Mouse (Mus musculus) cerebral cortex, adult 2 months (tissue): ENCODE data around the gene Uckl1.

Source experiments
- WGBS: fragments of 180-500 bp; shearing (Covaris S2); methylation state at CpG from one replicate; pipeline ENCODE4 v1.1.7; 2018; 5-methylcytosine and 5-hydroxymethylcytosine counted together

The Uckl1 gene

DNA sequence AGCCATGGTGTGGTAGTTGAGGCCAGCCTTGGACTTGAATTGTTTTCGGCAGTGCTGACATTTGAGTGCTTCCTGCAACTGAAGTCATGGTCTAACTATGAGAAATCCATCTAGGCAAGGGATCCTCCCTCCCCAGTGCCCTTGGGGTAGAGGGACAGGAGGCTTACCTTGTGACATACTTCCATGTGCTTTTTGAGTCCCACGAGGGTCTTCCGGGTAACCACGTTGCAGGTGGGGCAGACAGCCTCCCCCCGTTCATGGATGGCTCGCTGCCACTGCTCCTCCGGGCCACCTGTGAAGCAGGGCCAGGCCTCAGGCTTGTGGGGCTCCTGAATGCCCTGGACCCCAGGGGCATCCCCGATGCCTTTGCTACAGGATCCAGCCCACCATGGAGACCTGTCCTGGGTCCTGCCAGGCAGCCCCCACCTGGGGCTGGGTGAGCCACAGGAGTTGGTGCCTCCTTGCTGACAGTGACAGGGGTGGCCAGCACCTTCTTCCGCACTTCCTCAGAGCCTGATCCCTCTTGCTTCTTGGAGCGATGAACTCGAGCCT, 3.6 kb upstream of the Uckl1 start:
- WGBS: 87% methylated on average over 11 of the region's 11 CpGs

GRCm38 (mm10) chr2:181587796-181588195, 3.1 kb upstream of the Uckl1 start:
- 70% methylated on average over 6 of the region's 6 CpGs for WGBS

- 89% methylated on average over 3 of the region's 3 CpGs for WGBS
These were observed 1.4 kb upstream of the Uckl1 start for GRCm38 (mm10) chr2:181586124-181586523.

GRCm38 (mm10) chr2:181585506-181585905, 814 bp upstream of the Uckl1 start:
- 84% methylated on average over 5 of the region's 5 CpGs for WGBS

DNA sequence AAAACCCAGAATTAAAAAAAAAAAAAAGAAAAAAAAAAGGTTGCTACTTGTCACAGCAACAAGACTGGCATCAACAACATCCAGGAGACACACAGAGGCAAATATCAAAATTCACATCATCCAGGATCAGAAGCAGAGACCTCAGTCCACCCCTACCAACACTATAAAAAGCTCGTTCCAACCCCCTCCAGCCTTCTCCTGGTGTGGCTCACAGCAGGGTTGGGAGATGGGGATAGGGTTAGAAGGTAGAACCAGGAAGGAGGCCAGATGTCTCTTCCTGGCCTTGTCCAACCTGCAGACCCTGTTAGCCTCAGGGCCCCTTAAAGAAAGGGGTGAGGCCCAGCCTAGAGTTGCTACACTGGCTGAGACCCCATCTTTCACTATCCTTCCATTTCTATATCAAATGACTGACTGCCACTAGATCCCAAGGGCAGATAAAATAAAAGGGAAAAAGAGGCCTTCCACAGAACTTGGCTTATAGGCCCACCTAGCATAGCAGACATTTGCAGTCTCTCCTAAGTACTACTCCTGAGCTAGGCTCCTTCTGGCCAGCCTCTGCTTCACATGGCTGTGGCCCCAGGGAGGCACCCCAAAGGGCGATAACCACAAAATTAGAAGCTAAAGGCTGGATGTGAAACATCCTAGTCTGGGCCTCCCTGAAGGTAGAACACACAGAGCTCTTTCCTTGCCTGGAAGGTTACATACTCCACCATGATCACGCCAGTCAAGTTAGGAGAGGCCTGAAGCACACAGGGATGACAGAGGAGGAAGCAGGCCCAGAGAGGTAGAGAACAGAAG, 1.0 kb downstream of the Uckl1 start:
- WGBS: 89% methylated on average over 3 of the region's 3 CpGs

DNA sequence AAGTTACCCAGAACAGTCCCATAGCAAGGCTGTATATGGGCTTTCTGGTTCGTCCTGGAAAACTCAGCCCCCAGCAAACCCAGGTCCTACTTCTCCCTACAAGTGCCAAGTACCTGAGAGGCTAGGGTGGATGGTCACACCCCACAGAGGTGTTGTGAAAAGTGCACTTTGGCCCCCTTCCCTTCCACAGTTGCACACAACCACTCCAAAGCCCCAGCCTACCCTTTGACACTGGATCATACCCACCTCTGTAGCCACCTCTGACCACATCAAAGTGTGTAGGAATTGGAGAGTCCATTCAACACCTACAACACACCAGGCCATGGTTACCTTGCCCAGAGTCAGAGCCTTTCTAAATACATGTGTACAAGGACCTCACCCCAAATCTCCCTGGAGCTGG, 1.8 kb downstream of the Uckl1 start:
- WGBS: 87% methylated on average over 1 of the region's 1 CpGs

GRCm38 (mm10) chr2:181582358-181582757, 2.3 kb downstream of the Uckl1 start:
- WGBS: 84% methylated on average over 2 of the region's 2 CpGs

- WGBS: under 1% methylated on average over 49 of the region's 49 CpGs
These were observed 3.1 kb downstream of the Uckl1 start for GRCm38 (mm10) chr2:181581402-181582120.

GRCm38 (mm10) chr2:181581016-181581401, 3.7 kb downstream of the Uckl1 start:
- WGBS: under 1% methylated on average over 11 of the region's 11 CpGs

- 83% methylated on average over 5 of the region's 5 CpGs for WGBS
These were observed 4.4 kb downstream of the Uckl1 start for GRCm38 (mm10) chr2:181580131-181580772.

GRCm38 (mm10) chr2:181579681-181580080, 5.0 kb downstream of the Uckl1 start:
- 92% methylated on average over 1 of the region's 1 CpGs for WGBS

GRCm38 (mm10) chr2:181578790-181579618, 5.7 kb downstream of the Uckl1 start:
- 73% methylated on average over 5 of the region's 5 CpGs for WGBS

- 46% methylated on average over 7 of the region's 7 CpGs for WGBS
These were observed 6.6 kb downstream of the Uckl1 start for GRCm38 (mm10) chr2:181577981-181578581.

DNA sequence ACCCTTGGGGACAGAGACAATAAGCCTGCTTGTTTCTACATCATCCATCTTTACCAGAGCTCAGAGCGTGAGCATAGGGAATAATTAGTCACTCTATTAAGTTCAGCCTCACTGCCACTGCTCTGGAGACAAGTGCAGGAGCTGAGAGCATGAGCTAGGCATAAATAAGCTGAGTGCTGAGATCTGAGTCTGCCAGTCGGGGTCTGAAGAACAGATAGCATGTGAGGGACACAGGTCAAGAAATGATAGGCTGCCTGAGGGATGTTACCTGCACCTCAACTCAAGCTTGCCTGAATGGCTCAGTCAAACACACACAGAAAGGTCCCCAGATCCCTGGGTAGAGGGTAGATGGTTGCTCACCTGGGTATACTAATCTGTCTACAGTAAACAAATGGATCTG, 7.6 kb downstream of the Uckl1 start:
- 62% methylated on average over 2 of the region's 2 CpGs for whole genome bisulfite sequencing

DNA sequence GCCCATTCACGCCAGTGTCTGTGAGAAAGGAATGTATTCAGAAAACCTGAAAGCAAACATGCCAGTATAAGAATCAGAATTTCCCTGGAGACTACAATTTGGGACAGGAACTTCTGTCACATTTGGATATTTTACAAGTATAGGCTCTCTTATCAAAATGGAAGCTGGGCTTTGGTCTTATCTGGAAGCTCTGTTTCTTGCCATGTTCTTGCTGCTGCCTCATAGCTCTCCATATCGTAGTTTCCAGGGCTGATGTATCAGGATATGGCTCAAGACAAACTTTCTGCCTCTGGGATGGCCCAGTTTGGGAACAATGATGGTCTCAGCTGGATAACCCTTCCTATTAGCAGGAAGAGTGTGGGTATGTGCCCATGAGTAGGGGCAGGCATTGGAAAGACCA, 8.1 kb downstream of the Uckl1 start:
- 92% methylated on average over 2 of the region's 2 CpGs for WGBS

DNA sequence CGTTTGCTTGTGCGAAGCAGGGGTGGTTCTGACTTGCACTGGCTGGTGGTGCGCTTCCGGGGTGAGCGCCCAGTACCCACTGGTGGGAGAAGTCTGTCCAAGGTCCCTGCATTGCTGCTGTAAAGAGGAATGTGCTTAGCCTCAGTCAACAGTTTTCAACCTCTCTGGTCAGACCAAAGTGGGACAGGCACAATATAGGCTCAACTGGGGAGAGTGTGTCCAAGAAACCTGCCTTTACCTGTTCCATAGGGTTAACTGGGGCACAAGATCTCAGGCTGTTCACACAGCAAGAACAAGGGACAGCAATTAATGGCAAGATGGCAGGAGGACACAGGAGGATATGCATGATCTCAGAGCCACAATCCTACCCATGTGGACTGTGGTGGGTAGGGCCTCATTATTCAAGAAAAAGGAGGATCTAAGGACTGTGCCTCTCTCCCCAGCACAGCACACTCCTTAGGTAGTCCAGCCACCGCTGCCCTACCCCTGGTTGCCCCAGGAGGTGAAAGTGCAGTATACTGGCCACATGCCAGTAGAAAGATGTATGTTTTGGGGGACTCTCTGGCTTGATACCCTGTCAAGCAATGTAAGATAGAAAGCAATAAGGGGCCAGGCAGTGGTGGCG, 9.7 kb downstream of the Uckl1 start:
- WGBS: 94% methylated on average over 7 of the region's 7 CpGs

GRCm38 (mm10) chr2:181573961-181574360, 10.7 kb downstream of the Uckl1 start:
- 95% methylated on average over 9 of the region's 9 CpGs for WGBS

GRCm38 (mm10) chr2:181572921-181573920, 11.5 kb downstream of the Uckl1 start:
- 95% methylated on average over 15 of the region's 15 CpGs for WGBS

GRCm38 (mm10) chr2:181571941-181572670, 12.6 kb downstream of the Uckl1 start:
- WGBS: 93% methylated on average over 11 of the region's 11 CpGs
